Mouse (Mus musculus) heart, adult 18-20 months (tissue): ENCODE data around the gene Exph5. TPM values are rescaled to one million over a fixed set of nuclear protein-coding genes. Genes with fewer than 3 reads are reported as not detected.

ENCODE experiments used
- DNase-seq, 2 experiments: peaks; one replicate each; pipeline ENCODE4 v3.0.0; 2021 to 2022; ENCODE audit warnings: mixed read lengths in 1 of 2
- total RNA-seq, 2 experiments: library from RNA; stranded (reverse); gene quantifications; 2 replicates each; pipeline ENCODE4 v1.2.3; 2021

Gene Exph5
- total RNA-seq, 2 experiments from 2014 or later = 0.10 to 0.41 TPM

- no peak for DNase-seq
These were observed 69.9 kb downstream of the Exph5 start for GRCm38 (mm10) chr9:53371339-53371738.

GRCm38 (mm10) chr9:53375907-53376306 is 74.4 kb downstream of the Exph5 start:
- DNase-seq = peak; percentile 45 to 70

GRCm38 (mm10) chr9:53376820-53377219 is 75.3 kb downstream of the Exph5 start:
- peak in 1 of 2 experiments; percentile 30 for DNase-seq

- no peak for DNase-seq
These were observed 76.1 kb downstream of the Exph5 start for GRCm38 (mm10) chr9:53377597-53377996.

GRCm38 (mm10) chr9:53378171-53378570 is 76.7 kb downstream of the Exph5 start:
- no peak for DNase-seq

GRCm38 (mm10) chr9:53380595-53380994 is 79.1 kb downstream of the Exph5 start:
- DNase-seq = no peak

- DNase-seq = no peak
These were observed 79.7 kb downstream of the Exph5 start for GRCm38 (mm10) chr9:53381113-53381615.

GRCm38 (mm10) chr9:53383951-53384866 is 82.7 kb downstream of the Exph5 start, which contains the start of gene Kdelc2:
Gene Kdelc2 (plus strand): TSS chr9:53384025.
- DNase-seq = peak; percentile 85 to 90

GRCm38 (mm10) chr9:53384873-53385272 is 83.4 kb downstream of the Exph5 start:
- DNase-seq = no peak

- peak; percentile 42 to 52 for DNase-seq
These were observed 86.0 kb downstream of the Exph5 start for GRCm38 (mm10) chr9:53387431-53387830.

- DNase-seq = no peak
These were observed 87.6 kb downstream of the Exph5 start for GRCm38 (mm10) chr9:53389109-53389508.

- no peak for DNase-seq
These were observed 88.7 kb downstream of the Exph5 start for GRCm38 (mm10) chr9:53390136-53390535.

GRCm38 (mm10) chr9:53397685-53398387 is 96.4 kb downstream of the Exph5 start:
- no peak for DNase-seq

GRCm38 (mm10) chr9:53398388-53398700 is 96.9 kb downstream of the Exph5 start:
- DNase-seq = peak; percentile 47 to 85

- DNase-seq = no peak
These were observed 98.1 kb downstream of the Exph5 start for GRCm38 (mm10) chr9:53399537-53399936.

- no peak for DNase-seq
These were observed 99.2 kb downstream of the Exph5 start for GRCm38 (mm10) chr9:53400696-53401095.

- no peak for DNase-seq
These were observed 99.7 kb downstream of the Exph5 start for GRCm38 (mm10) chr9:53401146-53401545.

GRCm38 (mm10) chr9:53402291-53402711 is 100.8 kb downstream of the Exph5 start, which contains the start of gene 4930550C14Rik:
Gene 4930550C14Rik (plus strand): TSS chr9:53402325.
- DNase-seq = peak; percentile 38 to 47

- no peak for DNase-seq
These were observed 101.5 kb downstream of the Exph5 start for GRCm38 (mm10) chr9:53402991-53403390.

- DNase-seq = no peak
These were observed 102.7 kb downstream of the Exph5 start for GRCm38 (mm10) chr9:53404050-53404752.

- peak; percentile 83 to 85 for DNase-seq
These were observed 103.6 kb downstream of the Exph5 start for GRCm38 (mm10) chr9:53404753-53405722.
